Mouse (Mus musculus) forebrain, embryonic 11.5 days (tissue): ENCODE measurements at regions not wholly inside any gene's neighbourhood (a gene's known extent, or its start where the extent isn't known, plus 50 kb on each side); places are given as distances from the start of the nearest gene placed in this dataset.

Experiments used
- ATAC-seq: fragments of 200-750 bp; cut with Nextera tagmentation; replicated peaks from 2 replicates; pipeline ENCODE4 v1.8.0; 2017; ENCODE audit warnings: moderate TSS enrichment; ENCODE audit not compliant: low FRiP score
- DNase-seq: peaks from one replicate; pipeline ENCODE4 v3.0.0-alpha.2; 2017; ENCODE audit warnings: low spot score
- H3K27ac ChIP-seq: fragments of 300-500 bp; sonication (generic); 2 replicates; pipeline ENCODE4 v1.5.1; 2014; ENCODE audit warnings: low read depth, low read length
- H3K27me3 ChIP-seq: fragments of 300-500 bp; sonication (generic); 2 replicates; pipeline ENCODE4 v1.6.1; 2014; ENCODE audit warnings: mild to moderate bottlenecking, low read length, mixed read lengths; ENCODE audit not compliant: control insufficient read depth, insufficient read depth
- H3K36me3 ChIP-seq: fragments of 300-500 bp; sonication (generic); 2 replicates; pipeline ENCODE4 v1.6.1; 2014; ENCODE audit warnings: mild to moderate bottlenecking, low read length, moderate library complexity, mixed read lengths; ENCODE audit not compliant: control insufficient read depth, insufficient read depth
- H3K4me1 ChIP-seq: fragments of 300-500 bp; sonication (generic); replicated peaks from 2 replicates; pipeline ENCODE4 v1.6.1; 2014; ENCODE audit warnings: low read length, mixed read lengths; ENCODE audit not compliant: control insufficient read depth, insufficient read depth
- H3K4me2 ChIP-seq: fragments of 300-500 bp; sonication (generic); 2 replicates; pipeline ENCODE4 v1.6.1; 2014; ENCODE audit warnings: low read depth, mild to moderate bottlenecking, low read length, moderate library complexity, mixed read lengths; ENCODE audit not compliant: severe bottlenecking
- H3K4me3 ChIP-seq: fragments of 300-500 bp; sonication (generic); 2 replicates; pipeline ENCODE4 v1.5.1; 2014; ENCODE audit warnings: low read depth, low read length
- H3K9ac ChIP-seq: fragments of 300-500 bp; sonication (generic); 2 replicates; pipeline ENCODE4 v1.6.1; 2014; ENCODE audit warnings: low read length
- H3K9me3 ChIP-seq: fragments of 300-500 bp; sonication (generic); 2 replicates; pipeline ENCODE4 v1.6.1; 2016; ENCODE audit warnings: low read length, mixed read lengths; ENCODE audit not compliant: control insufficient read depth
- WGBS: fragments of 180-500 bp; shearing (Covaris S2); extraction: QIAGEN DNeasy Blood & Tissue Kit; methylation state at CpG from one replicate; pipeline ENCODE4 v1.1.7; 2014; 5-methylcytosine and 5-hydroxymethylcytosine counted together

DNA sequence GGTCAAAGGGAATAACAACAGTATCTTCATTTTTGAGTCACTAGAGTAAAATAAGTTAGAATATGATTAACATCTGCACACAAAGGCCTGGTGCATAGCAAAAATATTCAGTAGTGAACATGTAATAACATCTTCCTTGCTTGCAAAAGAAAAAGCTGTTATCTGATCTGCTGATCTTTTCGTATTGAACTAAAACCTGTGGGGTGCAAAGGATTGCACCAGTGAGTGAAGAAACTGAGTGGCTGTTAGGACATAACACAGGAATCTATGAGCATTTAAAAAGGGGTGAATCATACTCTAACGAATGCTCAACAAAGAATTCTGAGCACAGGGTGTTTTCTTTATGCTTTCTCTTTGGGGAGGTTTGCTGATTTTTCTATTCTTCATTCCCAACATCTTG, 592.2 kb upstream of the Slit2 start:
- Histone ChIP-seq H3K4me1 (no peaks in the 10 kb centered on the region), H3K4me3 (no peak overlapping the region), H3K9ac (no peak overlapping the region), H3K27me3 (no peaks in the 10 kb centered on the region), H3K9me3 (no peaks in the 10 kb centered on the region), H3K4me2 (no peak overlapping the region), H3K27ac (no peak overlapping the region), H3K36me3 (no peaks in the 10 kb centered on the region)
- 78% methylated on average over 2 of the region's 2 CpGs for WGBS
- no peak for ATAC-seq
- no peak for DNase-seq

DNA sequence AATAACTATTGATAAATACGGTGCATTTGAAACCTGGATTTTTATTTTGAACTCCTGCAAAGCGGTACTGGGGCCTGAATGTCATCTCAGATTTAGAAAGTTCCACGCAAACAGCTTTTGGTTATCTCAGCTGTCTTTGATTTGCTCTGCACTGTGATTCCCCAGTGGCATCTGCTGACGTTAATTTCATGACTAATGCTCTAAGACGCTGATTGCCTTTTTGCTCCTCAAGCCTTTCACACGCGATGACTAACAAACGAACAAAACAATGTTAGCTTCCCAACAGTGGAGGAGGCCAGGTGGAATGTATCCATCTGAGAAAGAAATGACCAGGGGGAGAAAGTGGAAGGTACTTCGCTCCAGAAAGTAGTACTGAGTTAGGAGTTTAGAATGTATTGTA, 586.1 kb upstream of the Slit2 start:
- H3K36me3 ChIP-seq = no peaks in the 10 kb centered on the region
- no peak overlapping the region for H3K27ac ChIP-seq
- H3K9me3 ChIP-seq = no peaks in the 10 kb centered on the region
- H3K4me2 ChIP-seq = no peak overlapping the region
- H3K27me3 ChIP-seq = no peaks in the 10 kb centered on the region
- DNase-seq (no peak), ATAC-seq (no peak)
- H3K4me1 ChIP-seq = no peaks in the 10 kb centered on the region
- H3K4me3 ChIP-seq = no peak overlapping the region
- 82% methylated on average over 9 of the region's 9 CpGs for WGBS
- no peak overlapping the region for H3K9ac ChIP-seq

DNA sequence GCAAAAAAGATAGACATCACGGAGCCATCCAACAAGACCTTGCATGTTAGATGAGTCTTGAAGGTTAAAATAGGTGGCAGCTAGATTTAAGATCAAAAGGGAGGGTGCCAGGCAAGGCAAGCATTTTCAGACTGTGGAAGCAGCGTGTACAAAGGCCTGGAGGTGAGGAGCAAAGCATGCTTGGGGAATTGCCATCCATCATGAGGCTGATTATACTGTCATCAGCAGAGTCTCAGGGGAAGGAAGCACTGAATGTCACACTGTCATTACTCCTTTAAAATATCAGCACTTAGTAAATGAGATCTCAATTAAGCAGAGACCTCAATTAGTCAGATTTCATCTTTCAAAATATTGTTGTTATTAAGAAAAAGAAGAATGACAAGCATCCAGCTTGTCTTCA, 561.0 kb upstream of the Slit2 start:
- Histone ChIP-seq H3K4me2 (no peak overlapping the region), H3K27me3 (no peaks in the 10 kb centered on the region), H3K27ac (no peak overlapping the region), H3K9me3 (no peaks in the 10 kb centered on the region), H3K9ac (no peak overlapping the region), H3K4me1 (no peaks in the 10 kb centered on the region), H3K4me3 (no peak overlapping the region), H3K36me3 (no peaks in the 10 kb centered on the region)
- 77% methylated on average over 2 of the region's 2 CpGs for WGBS
- no peak for DNase-seq
- ATAC-seq = no peak

DNA sequence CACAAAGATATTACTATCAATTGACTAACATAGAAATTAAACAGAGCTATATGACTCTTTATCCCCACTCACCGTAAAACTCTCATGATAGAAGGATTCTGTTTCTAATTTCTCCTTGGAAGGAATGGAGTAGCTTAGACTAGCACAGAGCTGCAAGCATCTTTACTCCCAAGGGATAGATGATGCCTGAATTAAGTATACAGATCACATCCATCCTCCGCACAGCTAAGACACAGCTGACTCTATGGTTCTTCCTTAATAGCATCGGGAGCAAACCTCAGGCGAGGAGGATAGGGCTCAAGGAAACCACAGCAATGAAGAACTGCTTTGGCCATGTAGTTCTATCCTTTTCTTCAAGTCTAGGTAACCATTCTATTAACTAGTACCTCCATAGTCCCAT, 556.9 kb upstream of the Slit2 start:
- ATAC-seq = no peak

DNA sequence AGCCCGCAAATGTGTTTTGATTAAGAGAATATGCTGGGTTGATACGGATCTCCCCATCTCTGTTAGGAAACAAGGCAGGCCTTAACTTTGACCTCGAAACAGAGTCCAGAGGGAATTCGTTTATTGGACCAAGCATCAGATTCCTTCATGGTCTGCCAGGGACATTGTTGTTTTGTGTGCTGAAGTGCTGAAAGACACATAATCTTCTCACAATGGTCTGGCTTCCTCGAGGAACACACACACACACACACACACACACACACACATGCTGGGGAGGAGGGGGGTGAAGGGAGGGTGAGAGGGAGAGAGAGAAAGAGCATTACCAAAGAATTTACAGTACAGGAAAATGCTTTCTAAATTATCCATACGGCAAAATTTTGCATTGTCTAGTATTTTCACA, 556.5 kb upstream of the Slit2 start:
- Histone ChIP-seq H3K4me1 (no peaks in the 10 kb centered on the region), H3K36me3 (no peaks in the 10 kb centered on the region), H3K4me3 (no peak overlapping the region), H3K27ac (no peak overlapping the region), H3K9ac (no peak overlapping the region), H3K27me3 (no peaks in the 10 kb centered on the region), H3K9me3 (no peaks in the 10 kb centered on the region), H3K4me2 (no peak overlapping the region)
- DNase-seq (no peak), ATAC-seq (no peak)
- WGBS = 61% methylated on average over 6 of the region's 6 CpGs

More for the DNA sequence above, 556.9 kb upstream of the Slit2 start:
- WGBS = 86% methylated on average over 4 of the region's 4 CpGs
- DNase-seq = no peak
- Histone ChIP-seq H3K9me3 (no peaks in the 10 kb centered on the region), H3K27ac (no peak overlapping the region), H3K36me3 (no peaks in the 10 kb centered on the region), H3K9ac (no peak overlapping the region), H3K4me1 (no peaks in the 10 kb centered on the region), H3K27me3 (no peaks in the 10 kb centered on the region), H3K4me2 (no peak overlapping the region), H3K4me3 (no peak overlapping the region)

DNA sequence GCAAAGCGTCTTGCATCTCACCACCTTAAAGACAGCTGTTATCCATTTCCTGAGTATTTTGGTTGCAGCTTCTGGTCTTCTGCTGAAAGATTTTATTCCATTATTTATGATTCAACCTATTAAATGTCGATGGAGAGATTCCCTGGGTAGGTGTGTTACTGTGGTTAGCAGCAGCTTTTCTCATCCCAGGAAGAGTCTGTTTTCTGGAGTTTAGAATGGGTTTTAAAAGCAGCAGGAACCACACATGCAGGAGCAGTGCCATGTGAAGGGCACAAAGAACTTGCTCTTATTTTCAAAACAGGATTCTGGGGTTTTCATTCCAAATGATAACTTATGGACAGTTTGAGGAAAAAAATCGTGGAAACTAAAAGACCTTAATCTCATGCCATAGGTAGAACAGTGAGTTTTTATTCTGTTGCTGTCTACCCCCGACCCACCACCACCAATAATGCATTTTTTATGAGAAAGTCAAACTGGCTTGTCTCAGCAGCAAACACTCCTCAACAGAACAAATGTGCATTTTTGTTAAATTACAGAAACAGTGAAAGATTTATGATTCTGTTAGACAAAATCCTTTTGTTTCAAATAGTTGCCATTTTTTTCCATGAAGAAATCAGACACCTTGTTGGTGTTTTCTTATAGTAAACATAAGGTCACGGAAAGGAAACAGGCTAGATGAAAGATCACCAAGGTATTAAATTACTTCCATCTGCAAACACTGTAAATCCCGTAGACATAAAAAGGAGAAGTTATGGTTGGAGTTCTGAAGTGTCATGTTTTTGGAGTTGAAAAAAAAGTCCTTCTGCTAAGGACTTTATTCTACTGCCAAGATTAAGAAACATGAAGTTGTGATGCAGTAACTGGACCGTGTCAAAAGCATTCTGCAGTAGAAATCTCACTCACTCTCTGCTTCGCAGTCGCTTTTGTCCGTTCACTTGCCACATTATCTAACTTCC, 553.4 kb upstream of the Slit2 start:
- WGBS = 82% methylated on average over 10 of the region's 10 CpGs
- no peak overlapping the region for H3K4me3 ChIP-seq
- no peaks in the 10 kb centered on the region for H3K27me3 ChIP-seq
- no peak for DNase-seq
- no peaks in the 10 kb centered on the region for H3K4me1 ChIP-seq
- H3K9me3 ChIP-seq = no peaks in the 10 kb centered on the region
- H3K27ac ChIP-seq = no peak overlapping the region
- no peak for ATAC-seq
- H3K9ac ChIP-seq = no peak overlapping the region
- H3K4me2 ChIP-seq = no peak overlapping the region
- H3K36me3 ChIP-seq = no peaks in the 10 kb centered on the region

DNA sequence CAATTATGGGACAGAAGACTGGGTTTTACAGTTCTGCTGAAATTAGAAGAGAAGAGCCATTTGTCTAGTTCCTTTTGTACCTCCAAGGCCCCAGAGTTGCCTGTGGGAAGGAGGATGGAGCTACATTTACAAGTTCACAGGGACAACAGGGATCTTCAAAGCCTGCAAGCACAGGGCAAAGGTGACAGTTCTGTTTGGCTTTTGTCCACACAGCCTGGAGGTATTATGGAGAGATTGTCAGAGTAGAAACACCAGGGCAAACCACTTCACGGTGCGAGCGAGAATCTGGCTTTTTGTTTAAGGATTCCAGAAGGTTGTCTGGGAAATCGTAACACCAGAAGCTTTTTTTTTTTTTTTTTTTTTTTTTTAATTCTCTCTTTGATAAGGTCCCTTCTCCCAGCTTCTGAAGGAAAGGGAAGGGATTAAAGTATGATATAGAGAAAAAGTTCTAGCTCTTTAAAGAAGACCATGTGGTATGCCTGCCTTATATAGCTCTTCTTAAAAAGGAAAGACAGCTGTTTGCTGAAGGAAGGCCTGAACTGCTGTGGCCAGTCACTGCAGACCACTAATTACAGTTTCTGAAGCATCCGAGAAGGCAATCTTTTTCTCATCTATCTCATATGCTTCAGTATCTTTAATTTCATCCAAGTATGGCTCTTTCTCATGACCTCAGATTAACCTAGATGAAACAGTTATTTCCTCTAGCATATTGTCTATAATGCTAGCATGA, 551.2 kb upstream of the Slit2 start:
- Histone ChIP-seq H3K4me2 (no peak overlapping the region), H3K4me3 (no peak overlapping the region), H3K27me3 (no peaks in the 10 kb centered on the region), H3K27ac (no peak overlapping the region), H3K4me1 (no peaks in the 10 kb centered on the region), H3K36me3 (no peaks in the 10 kb centered on the region), H3K9me3 (no peaks in the 10 kb centered on the region), H3K9ac (no peak overlapping the region)
- DNase-seq = no peak
- WGBS = 44% methylated on average over 5 of the region's 5 CpGs
- ATAC-seq = no peak

DNA sequence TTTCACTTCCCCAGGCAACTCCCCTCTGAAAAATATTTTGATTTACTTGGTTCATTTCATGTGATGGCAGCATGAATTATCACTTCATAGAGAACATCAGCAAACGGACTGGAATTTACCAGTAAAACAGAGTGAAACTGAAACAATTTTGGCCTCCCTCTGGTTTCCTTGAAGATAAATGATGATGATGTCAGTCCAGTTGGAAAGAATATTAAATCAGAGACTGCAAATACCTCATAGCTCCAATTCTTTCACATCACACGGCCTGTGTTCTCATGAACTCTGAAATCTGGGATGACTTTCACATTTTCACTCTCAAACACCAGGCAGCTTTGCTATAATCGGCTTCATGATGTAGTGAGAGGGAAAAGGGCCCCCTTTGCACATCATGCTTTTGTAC, 546.5 kb upstream of the Slit2 start:
- WGBS = 90% methylated on average over 3 of the region's 3 CpGs
- Histone ChIP-seq H3K27me3 (no peaks in the 10 kb centered on the region), H3K27ac (no peak overlapping the region), H3K9me3 (no peaks in the 10 kb centered on the region), H3K9ac (no peak overlapping the region), H3K4me1 (no peaks in the 10 kb centered on the region), H3K36me3 (no peaks in the 10 kb centered on the region), H3K4me2 (no peak overlapping the region), H3K4me3 (no peak overlapping the region)
- DNase-seq (no peak), ATAC-seq (no peak)
